Mouse (Mus musculus) heart, embryonic 14.5 days (tissue): ENCODE measurements around the gene Aff3. TPM values are rescaled to one million over a fixed set of nuclear protein-coding genes. Genes with fewer than 3 reads are reported as not detected.

Experiments used
- ATAC-seq: fragments of 200-750 bp; cut with Nextera tagmentation; 2 replicates; pipeline ENCODE4 v1.8.0; 2017; ENCODE audit warnings: low read depth, moderate TSS enrichment; ENCODE audit not compliant: insufficient number of reproducible peaks, insufficient read depth, low FRiP score
- H3K27ac ChIP-seq, 2 experiments: fragments of 200-500 bp in 1 of 2; fragments of 300-500 bp in 1 of 2; sonication (generic) in 1 of 2; replicated peaks in 1 of 2; 2 replicates each; pipeline ENCODE4 v1.5.1; 2012 to 2014; ENCODE audit warnings: low read depth in 2 of 2, low read length in 2 of 2, control low read depth in 1 of 2, mild to moderate bottlenecking in 1 of 2, mixed read lengths in 1 of 2; ENCODE audit not compliant: control insufficient read depth in 1 of 2, insufficient read depth in 1 of 2
- H3K27me3 ChIP-seq: fragments of 300-500 bp; sonication (generic); 2 replicates; pipeline ENCODE4 v1.6.1; 2014; ENCODE audit warnings: mild to moderate bottlenecking, low read length, control low read depth; ENCODE audit not compliant: control insufficient read depth, insufficient read depth
- H3K36me3 ChIP-seq: fragments of 300-500 bp; sonication (generic); 2 replicates; pipeline ENCODE4 v1.6.1; 2014; ENCODE audit warnings: mild to moderate bottlenecking, control low read depth, low read length, mixed read lengths; ENCODE audit not compliant: control insufficient read depth, insufficient read depth
- H3K4me1 ChIP-seq, 2 experiments: fragments of 200-500 bp in 1 of 2; fragments of 300-500 bp in 1 of 2; sonication (generic) in 1 of 2; 2 replicates each; pipeline ENCODE4 v1.6.1; 2012 to 2014; ENCODE audit warnings: low read length in 2 of 2, control low read depth in 1 of 2, mixed read lengths in 1 of 2; ENCODE audit not compliant: control insufficient read depth in 2 of 2, insufficient read depth in 2 of 2
- H3K4me2 ChIP-seq: fragments of 300-500 bp; sonication (generic); 2 replicates; pipeline ENCODE4 v1.6.1; 2014; ENCODE audit warnings: mild to moderate bottlenecking, low read length
- H3K4me3 ChIP-seq, 2 experiments: fragments of 200-500 bp in 1 of 2; fragments of 300-500 bp in 1 of 2; sonication (generic) in 1 of 2; 2 replicates each; pipeline ENCODE4 v1.5.1; 2012 to 2014; ENCODE audit warnings: low read length in 2 of 2, mild to moderate bottlenecking in 2 of 2, control low read depth in 1 of 2, low read depth in 1 of 2, moderate library complexity in 1 of 2; ENCODE audit not compliant: control insufficient read depth in 1 of 2, insufficient read depth in 1 of 2
- H3K9ac ChIP-seq: fragments of 300-500 bp; sonication (generic); 2 replicates; pipeline ENCODE4 v1.6.1; 2014; ENCODE audit warnings: mild to moderate bottlenecking, low read length
- H3K9me3 ChIP-seq: fragments of 300-500 bp; sonication (generic); 2 replicates; pipeline ENCODE4 v1.6.1; 2016; ENCODE audit warnings: low read length, control low read depth; ENCODE audit not compliant: control insufficient read depth
- WGBS: fragments of 180-500 bp; shearing (Covaris S2); extraction: QIAGEN DNeasy Blood & Tissue Kit; methylation state at CpG from one replicate; pipeline ENCODE4 v1.1.7; 2014; 5-methylcytosine and 5-hydroxymethylcytosine counted together
- polyA plus RNA-seq: library from polyadenylated mRNA; unstranded; fragments of >200 nt; fragmentation: Nextera tagmentation; extraction: Ambion mirVana; gene quantifications from 2 replicates; pipeline ENCODE4 v1.2.1, GENCODE M21; 2014

Gene Aff3
- polyA plus RNA-seq, 1 experiment from 2014 or later, result 4.1 TPM

DNA sequence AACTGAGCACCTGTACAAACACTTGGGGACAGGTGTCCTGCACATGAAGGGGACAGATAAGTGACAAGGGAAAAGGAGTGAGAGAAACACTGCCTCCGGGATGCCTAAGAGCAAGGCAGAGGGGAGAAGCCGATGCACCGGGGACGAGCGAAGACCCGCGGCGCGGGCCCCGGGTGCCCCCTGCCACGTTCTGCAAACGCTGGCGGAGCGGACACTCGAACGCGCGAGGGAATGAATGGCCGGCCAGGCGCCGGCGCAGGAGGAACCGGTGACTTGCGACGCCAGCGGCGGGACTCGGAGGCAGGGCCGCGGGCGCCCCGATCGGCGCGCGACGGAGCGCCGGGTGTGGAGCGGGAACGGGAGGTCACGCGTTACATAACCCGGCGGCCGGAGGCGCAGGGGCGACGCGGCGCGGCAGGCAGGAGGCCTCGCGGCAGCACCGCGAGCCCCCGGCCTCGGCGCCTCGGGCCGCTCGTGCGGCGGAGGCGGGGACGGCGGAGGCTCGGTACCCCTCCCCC lies 535.8 kb downstream of the Aff3 start:
- no peaks in the 10 kb centered on the region for H3K27me3 ChIP-seq
- under 1% methylated on average over 56 of the region's 68 CpGs for WGBS
- H3K9me3 ChIP-seq, result no peaks in the 10 kb centered on the region
- H3K9ac ChIP-seq, result peak overlapping the region; percentile 83
- peaks cover 0 to 18% of the 10 kb centered on the region in 2 experiments; a peak in 3 of 4 replicates for H3K4me1 ChIP-seq
- H3K4me2 ChIP-seq, result peak overlapping the region; percentile 96
- no peaks in the 10 kb centered on the region for H3K36me3 ChIP-seq
- peak overlapping the region; percentile 66 to 96 for H3K4me3 ChIP-seq
- peak overlapping the region in 1 of 2 experiments; percentile 90; a peak in 3 of 4 replicates for H3K27ac ChIP-seq
- ATAC-seq, result peak; percentile 25; the same call in 1 of the 2 replicates

Other genes with a start within 250 kb of the Aff3 start
- gene Lonrf2, start 171.8 kb upstream of the Aff3 start, polyA plus RNA-seq, result 0.84 and 0.93 TPM in 2 replicates
- gene Chst10, start 233.2 kb upstream of the Aff3 start, polyA plus RNA-seq, result 1.7 and 2.8 TPM in 2 replicates